Mouse (Mus musculus) limb, embryonic 13.5 days (tissue): ENCODE measurements at regions not wholly inside any gene's neighbourhood (a gene's known extent, or its start where the extent isn't known, plus 50 kb on each side); places are given as distances from the start of the nearest gene placed in this dataset.
"Not testable (repeated sequence)": the region's sequence is repeated elsewhere in the genome, so short reads cannot be mapped to it uniquely, and the experiment has no call there.

Source experiments
- ATAC-seq: fragments of 200-750 bp; cut with Nextera tagmentation; 2 replicates; pipeline ENCODE4 v1.8.0; 2017; ENCODE audit warnings: low read depth, moderate number of reproducible peaks, moderate TSS enrichment; ENCODE audit not compliant: low FRiP score
- H3K27ac ChIP-seq: fragments of 300-500 bp; sonication (generic); 2 replicates; pipeline ENCODE4 v1.5.1; 2015; ENCODE audit warnings: inconsistent platforms, mild to moderate bottlenecking, moderate library complexity
- H3K27me3 ChIP-seq: fragments of 300-500 bp; sonication (generic); 2 replicates; pipeline ENCODE4 v1.6.1; 2015; ENCODE audit warnings: mild to moderate bottlenecking, inconsistent platforms
- H3K36me3 ChIP-seq: fragments of 300-500 bp; sonication (generic); 2 replicates; pipeline ENCODE4 v1.6.1; 2015; ENCODE audit warnings: inconsistent platforms, mild to moderate bottlenecking, moderate library complexity
- H3K4me1 ChIP-seq: fragments of 300-500 bp; sonication (generic); 2 replicates; pipeline ENCODE4 v1.6.1; 2015; ENCODE audit warnings: inconsistent platforms
- H3K4me2 ChIP-seq: fragments of 300-500 bp; sonication (generic); replicated peaks from 2 replicates; pipeline ENCODE4 v1.6.1; 2015; ENCODE audit warnings: inconsistent platforms, mild to moderate bottlenecking, moderate library complexity
- H3K4me3 ChIP-seq: fragments of 300-500 bp; sonication (generic); 2 replicates; pipeline ENCODE4 v1.5.1; 2015; ENCODE audit warnings: moderate library complexity, mild to moderate bottlenecking, inconsistent platforms
- H3K9ac ChIP-seq: fragments of 300-500 bp; sonication (generic); 2 replicates; pipeline ENCODE4 v1.6.1; 2015; ENCODE audit warnings: mild to moderate bottlenecking, inconsistent platforms
- H3K9me3 ChIP-seq: fragments of 300-500 bp; sonication (generic); 2 replicates; pipeline ENCODE4 v1.6.1; 2016; ENCODE audit warnings: inconsistent platforms
- WGBS: fragments of 180-500 bp; shearing (Covaris S2); methylation state at CpG from one replicate; pipeline ENCODE4 v1.1.7; 2015; 5-methylcytosine and 5-hydroxymethylcytosine counted together

GRCm38 (mm10) chr17:82484609-82485008, 730.5 kb upstream of the Pkdcc start:
- no peak overlapping the region for H3K4me3 ChIP-seq
- H3K27me3 ChIP-seq, result no peaks in the 10 kb centered on the region
- no peak overlapping the region for H3K4me2 ChIP-seq
- no peak overlapping the region for H3K9ac ChIP-seq
- peak; percentile 44; the same call in 1 of the 2 replicates for ATAC-seq
- H3K4me1 ChIP-seq, result no peaks in the 10 kb centered on the region
- H3K9me3 ChIP-seq, result no peaks in the 10 kb centered on the region
- WGBS, result 63% methylated on average over 6 of the region's 6 CpGs
- H3K36me3 ChIP-seq, result no peaks in the 10 kb centered on the region
- H3K27ac ChIP-seq, result no peak overlapping the region

GRCm38 (mm10) chr17:82457972-82458371, 719.8 kb upstream of the Slc8a1 start:
- Histone ChIP-seq H3K4me2 (no peak overlapping the region), H3K27ac (no peak overlapping the region), H3K4me1 (peaks cover 4% of the 10 kb centered on the region; the same call in 1 of the 2 replicates), H3K9ac (no peak overlapping the region), H3K4me3 (no peak overlapping the region), H3K36me3 (no peaks in the 10 kb centered on the region), H3K9me3 (no peaks in the 10 kb centered on the region), H3K27me3 (no peaks in the 10 kb centered on the region)
- no peak for ATAC-seq
- WGBS, result 68% methylated on average over 5 of the region's 5 CpGs

- Histone ChIP-seq H3K4me3 (no peak overlapping the region), H3K4me1 (peaks cover 4% of the 10 kb centered on the region; the same call in 1 of the 2 replicates), H3K9me3 (no peaks in the 10 kb centered on the region), H3K9ac (no peak overlapping the region), H3K27me3 (no peaks in the 10 kb centered on the region), H3K4me2 (no peak overlapping the region), H3K27ac (no peak overlapping the region), H3K36me3 (no peaks in the 10 kb centered on the region)
- no peak for ATAC-seq
- WGBS, result 70% methylated on average over 1 of the region's 1 CpGs
Measured at GRCm38 (mm10) chr17:82453847-82454246, 715.7 kb upstream of the Slc8a1 start.

- H3K36me3 ChIP-seq, result no peaks in the 10 kb centered on the region
- H3K4me3 ChIP-seq, result no peak overlapping the region
- H3K9me3 ChIP-seq, result no peaks in the 10 kb centered on the region
- no peak overlapping the region for H3K4me2 ChIP-seq
- no peaks in the 10 kb centered on the region for H3K4me1 ChIP-seq
- no peaks in the 10 kb centered on the region for H3K27me3 ChIP-seq
- no peak overlapping the region for H3K9ac ChIP-seq
- H3K27ac ChIP-seq, result no peak overlapping the region
- no peak for ATAC-seq
- 62% methylated on average over 3 of the region's 3 CpGs for WGBS
Measured at GRCm38 (mm10) chr17:82439105-82439504, 700.9 kb upstream of the Slc8a1 start.

- no peaks in the 10 kb centered on the region for H3K9me3 ChIP-seq
- 80% methylated on average over 3 of the region's 3 CpGs for WGBS
- no peak overlapping the region for H3K4me2 ChIP-seq
- no peak overlapping the region for H3K27ac ChIP-seq
- H3K4me1 ChIP-seq, result no peaks in the 10 kb centered on the region
- no peak overlapping the region for H3K4me3 ChIP-seq
- no peak for ATAC-seq
- no peaks in the 10 kb centered on the region for H3K27me3 ChIP-seq
- H3K9ac ChIP-seq, result no peak overlapping the region
- H3K36me3 ChIP-seq, result no peaks in the 10 kb centered on the region
Measured at GRCm38 (mm10) chr17:82437206-82437605, 699.0 kb upstream of the Slc8a1 start.

- H3K27me3 ChIP-seq, result no peaks in the 10 kb centered on the region
- H3K36me3 ChIP-seq, result no peaks in the 10 kb centered on the region
- no peak overlapping the region for H3K9ac ChIP-seq
- ATAC-seq, result no peak
- no peaks in the 10 kb centered on the region for H3K4me1 ChIP-seq
- no peak overlapping the region for H3K27ac ChIP-seq
- H3K4me3 ChIP-seq, result no peak overlapping the region
- 47% methylated on average over 3 of the region's 3 CpGs for WGBS
- H3K9me3 ChIP-seq, result no peaks in the 10 kb centered on the region
- H3K4me2 ChIP-seq, result no peak overlapping the region
Measured at GRCm38 (mm10) chr17:82432678-82433077, 694.5 kb upstream of the Slc8a1 start.

- no peak for ATAC-seq
- no peaks in the 10 kb centered on the region for H3K4me1 ChIP-seq
- H3K9me3 ChIP-seq, result no peaks in the 10 kb centered on the region
- H3K9ac ChIP-seq, result no peak overlapping the region
- no peaks in the 10 kb centered on the region for H3K27me3 ChIP-seq
- no peak overlapping the region for H3K27ac ChIP-seq
- H3K4me2 ChIP-seq, result no peak overlapping the region
- WGBS, result 87% methylated on average over 2 of the region's 2 CpGs
- no peaks in the 10 kb centered on the region for H3K36me3 ChIP-seq
- H3K4me3 ChIP-seq, result no peak overlapping the region
Measured at GRCm38 (mm10) chr17:82408296-82408695, 670.1 kb upstream of the Slc8a1 start.

- no peak for ATAC-seq
- Histone ChIP-seq H3K27me3 (no peaks in the 10 kb centered on the region), H3K4me3 (no peak overlapping the region), H3K4me1 (no peaks in the 10 kb centered on the region), H3K9me3 (no peaks in the 10 kb centered on the region), H3K27ac (no peak overlapping the region), H3K36me3 (no peaks in the 10 kb centered on the region), H3K4me2 (no peak overlapping the region), H3K9ac (no peak overlapping the region)
- WGBS, result 89% methylated on average over 1 of the region's 1 CpGs
Measured at GRCm38 (mm10) chr17:82399328-82399727, 661.2 kb upstream of the Slc8a1 start.

- 87% methylated on average over 11 of the region's 11 CpGs for WGBS
- not testable (repeated sequence) for H3K9me3 ChIP-seq, H3K27ac ChIP-seq, H3K9ac ChIP-seq, H3K27me3 ChIP-seq, H3K4me1 ChIP-seq, H3K4me2 ChIP-seq, H3K36me3 ChIP-seq, ATAC-seq, H3K4me3 ChIP-seq
Measured at GRCm38 (mm10) chr17:82379371-82379770, 641.2 kb upstream of the Slc8a1 start.

- Histone ChIP-seq H3K9me3 (no peaks in the 10 kb centered on the region), H3K4me1 (no peaks in the 10 kb centered on the region), H3K27me3 (no peaks in the 10 kb centered on the region), H3K4me3 (no peak overlapping the region), H3K9ac (no peak overlapping the region), H3K27ac (no peak overlapping the region), H3K4me2 (no peak overlapping the region), H3K36me3 (no peaks in the 10 kb centered on the region)
- WGBS, result 86% methylated on average over 2 of the region's 2 CpGs
- no peak for ATAC-seq
Measured at GRCm38 (mm10) chr17:82378248-82378820, 640.2 kb upstream of the Slc8a1 start.

GRCm38 (mm10) chr17:82377176-82377592, 639.0 kb upstream of the Slc8a1 start:
- 59% methylated on average over 1 of the region's 1 CpGs for WGBS

GRCm38 (mm10) chr17:82367876-82368275, 629.7 kb upstream of the Slc8a1 start:
- H3K4me3 ChIP-seq, result no peak overlapping the region
- H3K4me2 ChIP-seq, result no peak overlapping the region
- H3K27me3 ChIP-seq, result no peaks in the 10 kb centered on the region
- no peak overlapping the region for H3K27ac ChIP-seq
- H3K4me1 ChIP-seq, result no peaks in the 10 kb centered on the region
- H3K9ac ChIP-seq, result no peak overlapping the region
- no peak for ATAC-seq
- H3K36me3 ChIP-seq, result no peaks in the 10 kb centered on the region
- H3K9me3 ChIP-seq, result no peaks in the 10 kb centered on the region

More at GRCm38 (mm10) chr17:82377176-82377592, 639.0 kb upstream of the Slc8a1 start:
- no peak for ATAC-seq
- Histone ChIP-seq H3K4me1 (no peaks in the 10 kb centered on the region), H3K9ac (no peak overlapping the region), H3K36me3 (no peaks in the 10 kb centered on the region), H3K4me3 (no peak overlapping the region), H3K27ac (no peak overlapping the region), H3K9me3 (no peaks in the 10 kb centered on the region), H3K27me3 (no peaks in the 10 kb centered on the region), H3K4me2 (no peak overlapping the region)

- Histone ChIP-seq H3K36me3 (no peaks in the 10 kb centered on the region), H3K9me3 (no peaks in the 10 kb centered on the region), H3K4me1 (no peaks in the 10 kb centered on the region), H3K4me2 (no peak overlapping the region), H3K9ac (no peak overlapping the region), H3K27ac (no peak overlapping the region), H3K27me3 (no peaks in the 10 kb centered on the region), H3K4me3 (no peak overlapping the region)
- WGBS, result 87% methylated on average over 4 of the region's 4 CpGs
- ATAC-seq, result no peak
Measured at GRCm38 (mm10) chr17:82366001-82366400, 627.8 kb upstream of the Slc8a1 start.
